Mouse (Mus musculus) kidney, adult 10 weeks (tissue): ENCODE measurements around the gene Olfr824. TPM values are rescaled to one million over a fixed set of nuclear protein-coding genes. Genes with fewer than 3 reads are reported as not detected.

ENCODE experiments used
- polyA plus RNA-seq: library from polyadenylated mRNA; stranded (reverse); fragments of 350-450 nt; fragmentation: Illumina TruSeq; extraction: RNeasy Lipid Tissue Mini Kit (QIAGEN cat#74804); gene quantifications from one replicate; pipeline ENCODE4 v1.2.3, GENCODE M21; 2014; ENCODE audit warnings: low read depth, low replicate concordance

The Olfr824 gene
- not detected for polyA plus RNA-seq

DNA sequence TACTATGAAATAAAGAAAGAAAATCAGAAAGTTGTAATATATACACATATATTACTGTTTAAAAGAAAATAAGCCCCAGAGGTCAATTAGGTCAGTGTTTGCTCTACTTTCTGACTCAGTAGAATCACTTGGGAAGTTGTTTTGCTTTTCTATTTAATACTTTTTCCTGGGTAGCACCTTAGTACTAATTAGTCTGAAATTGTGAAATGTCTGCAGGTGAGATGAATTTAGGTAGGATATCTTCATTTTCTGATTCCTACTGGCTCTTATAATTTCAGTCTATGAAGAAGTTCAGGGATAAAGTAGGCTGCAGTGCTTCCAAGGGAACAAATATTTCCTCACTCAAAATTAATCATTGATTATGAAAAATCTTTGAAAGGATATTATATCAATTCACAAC lies at the start of gene Olfr824:
Gene Olfr824 (minus strand): TSS at position 101 of the 400 bp plus-strand sequence.

DNA sequence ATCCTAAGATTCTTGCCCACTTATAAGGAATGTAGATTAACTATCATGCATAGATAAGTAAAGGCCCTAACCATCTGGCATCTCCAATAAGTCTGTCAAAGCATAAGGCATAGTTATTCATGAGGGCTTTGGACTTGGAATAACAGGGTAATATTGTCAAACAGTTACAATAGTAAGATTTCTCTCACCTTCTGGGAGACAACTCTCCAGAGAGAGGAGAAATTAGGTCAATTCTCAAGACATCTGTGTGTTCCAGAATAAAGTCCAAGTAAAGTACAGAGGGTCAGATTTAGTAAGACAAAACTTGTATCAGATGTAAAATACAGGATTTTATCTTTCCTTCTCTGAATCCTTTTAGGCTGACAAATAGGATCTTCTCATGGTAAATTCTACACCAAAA lies 36.9 kb upstream of the Olfr824 start, which contains the start of gene Olfr825:
Gene Olfr825 (minus strand): TSS at position 101 of the 400 bp plus-strand sequence.

DNA sequence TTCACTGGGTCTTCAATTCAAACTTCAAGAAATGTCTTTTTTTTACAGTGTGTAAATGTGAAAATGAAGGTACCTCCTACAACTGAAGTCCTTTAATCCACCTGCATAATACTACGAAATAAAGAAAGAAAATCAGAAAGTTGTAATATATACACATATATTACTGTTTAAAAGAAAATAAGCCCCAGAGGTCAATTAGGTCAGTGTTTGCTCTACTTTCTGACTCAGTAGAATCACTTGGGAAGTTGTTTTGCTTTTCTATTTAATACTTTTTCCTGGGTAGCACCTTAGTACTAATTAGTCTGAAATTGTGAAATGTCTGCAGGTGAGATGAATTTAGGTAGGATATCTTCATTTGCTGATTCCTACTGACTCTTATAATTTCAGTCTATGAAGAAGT lies 14.5 kb downstream of the Olfr824 start, which contains the start of gene Olfr823:
Gene Olfr823 (minus strand): TSS at position 101 of the 400 bp plus-strand sequence.

Other genes with a start within 250 kb of the Olfr824 start
- not detected for gene Olfr815, start 224.1 kb downstream of the Olfr824 start, polyA plus RNA-seq
- gene Olfr816, start 214.4 kb downstream of the Olfr824 start, polyA plus RNA-seq, result not detected
- not detected for gene Olfr818, start 180.9 kb downstream of the Olfr824 start, polyA plus RNA-seq
- gene Olfr819, start 162.7 kb downstream of the Olfr824 start, polyA plus RNA-seq, result not detected
- not detected for gene Olfr247, start 153.9 kb downstream of the Olfr824 start, polyA plus RNA-seq
- not detected for gene Gm10310, start 144.9 kb downstream of the Olfr824 start, polyA plus RNA-seq
- gene Olfr820, start 117.4 kb downstream of the Olfr824 start, polyA plus RNA-seq, result not detected
- not detected for gene Olfr821, start 99.7 kb downstream of the Olfr824 start, polyA plus RNA-seq
- not detected for gene Olfr822, start 58.8 kb downstream of the Olfr824 start, polyA plus RNA-seq
- not detected for gene Olfr823, start 14.6 kb downstream of the Olfr824 start, polyA plus RNA-seq
- gene Olfr825, start 36.8 kb upstream of the Olfr824 start, polyA plus RNA-seq, result not detected
- not detected for gene Olfr826, start 54.2 kb upstream of the Olfr824 start, polyA plus RNA-seq
- gene Olfr827, start 84.4 kb upstream of the Olfr824 start, polyA plus RNA-seq, result not detected
- not detected for gene Neurod4, start 150.2 kb upstream of the Olfr824 start, polyA plus RNA-seq
- not detected for gene Tespa1, start 192.9 kb upstream of the Olfr824 start, polyA plus RNA-seq